Mouse (Mus musculus) kidney, embryonic 14.5 days (tissue): ENCODE data around the gene Nt5m. TPM values are rescaled to one million over a fixed set of nuclear protein-coding genes. Genes with fewer than 3 reads are reported as not detected.
A peak's percentile ranks its signal among the peaks of the same experiment; 100 is the strongest.

Experiments used
- ATAC-seq: fragments of 200-750 bp; cut with Nextera tagmentation; 2 replicates; pipeline ENCODE4 v1.8.0; 2017; ENCODE audit warnings: moderate number of reproducible peaks, mild to moderate bottlenecking, moderate TSS enrichment, moderate library complexity; ENCODE audit not compliant: low FRiP score, low TSS enrichment
- H3K27ac ChIP-seq: fragments of 300-500 bp; sonication (generic); 2 replicates; pipeline ENCODE4 v1.5.1; 2014; ENCODE audit warnings: low read depth, mild to moderate bottlenecking, low read length, moderate library complexity, mixed read lengths
- H3K27me3 ChIP-seq: fragments of 300-500 bp; sonication (generic); 2 replicates; pipeline ENCODE4 v1.6.1; 2014; ENCODE audit warnings: mild to moderate bottlenecking, low read length; ENCODE audit not compliant: control insufficient read depth, insufficient read depth
- H3K36me3 ChIP-seq: fragments of 300-500 bp; sonication (generic); 2 replicates; pipeline ENCODE4 v1.6.1; 2014; ENCODE audit warnings: low read length, mixed read lengths; ENCODE audit not compliant: control insufficient read depth, insufficient read depth
- H3K4me1 ChIP-seq: fragments of 300-500 bp; sonication (generic); 2 replicates; pipeline ENCODE4 v1.6.1; 2014; ENCODE audit warnings: low read length, mixed read lengths; ENCODE audit not compliant: control insufficient read depth, insufficient read depth
- H3K4me2 ChIP-seq: fragments of 300-500 bp; sonication (generic); replicated peaks from 2 replicates; pipeline ENCODE4 v1.6.1; 2014; ENCODE audit warnings: low read depth, mild to moderate bottlenecking, low read length
- H3K4me3 ChIP-seq: fragments of 300-500 bp; sonication (generic); 2 replicates; pipeline ENCODE4 v1.5.1; 2014; ENCODE audit warnings: mild to moderate bottlenecking, low read length
- H3K9ac ChIP-seq: fragments of 300-500 bp; sonication (generic); 2 replicates; pipeline ENCODE4 v1.6.1; 2014; ENCODE audit warnings: low read depth, mild to moderate bottlenecking, low read length, moderate library complexity
- H3K9me3 ChIP-seq: fragments of 300-500 bp; sonication (generic); 2 replicates; pipeline ENCODE4 v1.6.1; 2016; ENCODE audit warnings: low read length; ENCODE audit not compliant: control insufficient read depth
- WGBS: fragments of 180-500 bp; shearing (Covaris S2); extraction: QIAGEN DNeasy Blood & Tissue Kit; methylation state at CpG from one replicate; pipeline ENCODE4 v1.1.7; 2014; 5-methylcytosine and 5-hydroxymethylcytosine counted together
- polyA plus RNA-seq: library from polyadenylated mRNA; unstranded; fragments of >200 nt; fragmentation: Nextera tagmentation; extraction: Ambion mirVana; gene quantifications from 2 replicates; pipeline ENCODE4 v1.2.1, GENCODE M21; 2014

The Nt5m gene
- polyA plus RNA-seq, 1 experiment from 2014 or later, result 36.0 TPM

- Histone ChIP-seq H3K36me3 (peaks cover 21% of the 10 kb centered on the region), H3K27me3 (no peaks in the 10 kb centered on the region), H3K27ac (peak overlapping the region; percentile 97), H3K4me2 (peak overlapping the region; percentile 63), H3K9ac (peak overlapping the region; percentile 93), H3K4me1 (peaks cover 8% of the 10 kb centered on the region), H3K9me3 (no peaks in the 10 kb centered on the region), H3K4me3 (peak overlapping the region; percentile 83)
- WGBS, result under 1% methylated on average over 15 of the region's 15 CpGs
- ATAC-seq, result peak; percentile 14
Observed at GRCm38 (mm10) chr11:59809071-59809669, 30.1 kb upstream of the Nt5m start.

- peak within 1 kb of the TSS; percentile 63 for H3K4me2 ChIP-seq
- no peaks in the 10 kb centered on the region for H3K9me3 ChIP-seq
- peaks cover 17% of the 10 kb centered on the region for H3K36me3 ChIP-seq
- H3K4me1 ChIP-seq, result peaks cover 8% of the 10 kb centered on the region
- H3K27ac ChIP-seq, result peak within 1 kb of the TSS; percentile 97
- H3K4me3 ChIP-seq, result peak within 1 kb of the TSS; percentile 83
- ATAC-seq, result peak; percentile 95
- H3K27me3 ChIP-seq, result no peaks in the 10 kb centered on the region
- H3K9ac ChIP-seq, result peak within 1 kb of the TSS; percentile 93
- 0% methylated on average over 52 of the region's 52 CpGs for WGBS
Observed at GRCm38 (mm10) chr11:59809670-59810474, 29.4 kb upstream of the Nt5m start, which contains the start of gene Flcn. Gene Flcn, minus strand, starts transcription at chr11:59810016.

GRCm38 (mm10) chr11:59810480-59811158 is 28.6 kb upstream of the Nt5m start:
- WGBS, result 68% methylated on average over 14 of the region's 14 CpGs

GRCm38 (mm10) chr11:59811211-59811610 is 28.0 kb upstream of the Nt5m start:
- H3K27ac ChIP-seq, result no peak overlapping the region
- H3K27me3 ChIP-seq, result no peaks in the 10 kb centered on the region
- H3K4me3 ChIP-seq, result no peak overlapping the region
- no peaks in the 10 kb centered on the region for H3K9me3 ChIP-seq
- no peak overlapping the region for H3K9ac ChIP-seq
- WGBS, result 66% methylated on average over 4 of the region's 4 CpGs
- H3K36me3 ChIP-seq, result peaks cover 14% of the 10 kb centered on the region
- no peak overlapping the region for H3K4me2 ChIP-seq
- ATAC-seq, result no peak
- peaks cover 8% of the 10 kb centered on the region for H3K4me1 ChIP-seq

More at GRCm38 (mm10) chr11:59810480-59811158, 28.6 kb upstream of the Nt5m start:
- H3K27ac ChIP-seq, result peak overlapping the region; percentile 97
- no peaks in the 10 kb centered on the region for H3K27me3 ChIP-seq
- H3K4me3 ChIP-seq, result peak overlapping the region; percentile 83
- H3K9me3 ChIP-seq, result no peaks in the 10 kb centered on the region
- H3K4me1 ChIP-seq, result peaks cover 8% of the 10 kb centered on the region
- peak overlapping the region; percentile 63 for H3K4me2 ChIP-seq
- H3K36me3 ChIP-seq, result peaks cover 17% of the 10 kb centered on the region
- no peak for ATAC-seq
- peak overlapping the region; percentile 93; the same call in 1 of the 2 replicates for H3K9ac ChIP-seq

GRCm38 (mm10) chr11:59813276-59813675 is 26.0 kb upstream of the Nt5m start:
- Histone ChIP-seq H3K9ac (no peak overlapping the region), H3K27ac (no peak overlapping the region), H3K4me1 (peaks cover 8% of the 10 kb centered on the region), H3K4me2 (no peak overlapping the region), H3K27me3 (no peaks in the 10 kb centered on the region), H3K4me3 (no peak overlapping the region), H3K9me3 (no peaks in the 10 kb centered on the region), H3K36me3 (peaks cover 19% of the 10 kb centered on the region)
- 46% methylated on average over 3 of the region's 3 CpGs for WGBS
- ATAC-seq, result no peak

- no peaks in the 10 kb centered on the region for H3K9me3 ChIP-seq
- peaks cover 30% of the 10 kb centered on the region for H3K36me3 ChIP-seq
- ATAC-seq, result no peak
- H3K4me3 ChIP-seq, result no peak overlapping the region
- WGBS, result 90% methylated on average over 1 of the region's 1 CpGs
- no peak overlapping the region for H3K4me2 ChIP-seq
- no peaks in the 10 kb centered on the region for H3K4me1 ChIP-seq
- no peaks in the 10 kb centered on the region for H3K27me3 ChIP-seq
- no peak overlapping the region for H3K27ac ChIP-seq
- no peak overlapping the region for H3K9ac ChIP-seq
Observed at GRCm38 (mm10) chr11:59814311-59814710, 24.9 kb upstream of the Nt5m start.

- Histone ChIP-seq H3K36me3 (peaks cover 35% of the 10 kb centered on the region), H3K4me2 (no peak overlapping the region), H3K4me3 (no peak overlapping the region), H3K9ac (no peak overlapping the region), H3K9me3 (no peaks in the 10 kb centered on the region), H3K27ac (no peak overlapping the region), H3K4me1 (no peaks in the 10 kb centered on the region), H3K27me3 (no peaks in the 10 kb centered on the region)
- no peak for ATAC-seq
- 81% methylated on average over 6 of the region's 6 CpGs for WGBS
Observed at GRCm38 (mm10) chr11:59814936-59815335, 24.3 kb upstream of the Nt5m start.

GRCm38 (mm10) chr11:59815482-59816065 is 23.7 kb upstream of the Nt5m start:
- no peak overlapping the region for H3K4me3 ChIP-seq
- WGBS, result 89% methylated on average over 6 of the region's 6 CpGs
- no peak overlapping the region for H3K4me2 ChIP-seq
- H3K27ac ChIP-seq, result no peak overlapping the region
- H3K9me3 ChIP-seq, result no peaks in the 10 kb centered on the region
- peaks cover 42% of the 10 kb centered on the region for H3K36me3 ChIP-seq
- H3K27me3 ChIP-seq, result no peaks in the 10 kb centered on the region
- H3K4me1 ChIP-seq, result no peaks in the 10 kb centered on the region
- H3K9ac ChIP-seq, result no peak overlapping the region
- ATAC-seq, result no peak
